Mouse (Mus musculus) spleen, postnatal 14 days (tissue): ENCODE measurements around the gene Olfr598.
"Not testable (repeated sequence)": the region's sequence is repeated elsewhere in the genome, so short reads cannot be mapped to it uniquely, and the experiment has no call there.

Source experiments
- DNase-seq, 2 experiments: peaks; one replicate each; pipeline ENCODE4 v3.0.0; 2021 to 2022; ENCODE audit warnings: low spot score in 2 of 2

Olfr598 gene

DNA sequence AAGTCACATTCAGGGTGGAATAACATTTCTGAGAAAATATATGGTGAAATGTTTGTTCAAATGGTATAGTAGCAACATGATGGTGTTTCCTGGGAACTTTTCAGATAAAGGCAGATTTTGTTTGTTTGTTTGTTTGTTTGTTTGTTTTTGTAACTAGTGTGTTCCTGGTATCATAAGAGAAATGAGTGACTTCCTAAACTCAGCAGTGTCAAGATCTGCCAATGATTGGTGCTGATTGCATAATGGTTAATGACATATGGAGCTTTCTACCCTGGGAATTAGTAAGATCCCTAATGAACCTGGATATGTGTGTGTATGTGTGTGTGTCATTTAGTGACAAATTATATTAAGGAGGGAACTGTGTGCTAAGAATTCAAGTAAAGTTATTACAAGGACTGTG is at the start of gene Olfr598:
Olfr598 (plus strand) TSS at position 301 of the 400 bp plus-strand sequence.
- DNase-seq, result no peak

DNA sequence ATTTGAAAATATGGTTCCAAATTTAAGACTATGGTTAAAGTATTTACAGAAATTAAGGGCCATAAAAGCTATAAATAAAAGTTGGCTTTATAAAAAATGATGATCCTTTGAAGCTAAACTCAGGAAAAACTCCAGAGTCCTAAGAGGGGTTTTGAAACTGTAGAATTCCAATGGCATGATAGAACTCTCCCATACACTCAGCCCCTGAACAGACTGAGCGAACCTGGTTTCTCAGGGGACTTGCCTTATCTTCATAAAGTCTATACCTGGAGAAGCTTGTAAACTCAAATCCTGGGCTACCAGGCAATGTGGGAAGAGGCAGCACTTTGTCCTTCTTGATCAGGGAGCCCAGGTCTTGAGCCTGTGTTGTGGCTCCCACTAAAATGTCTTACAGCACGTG is 18.0 kb upstream of the Olfr598 start, which contains the start of gene Olfr596:
Olfr596 (plus strand) TSS at position 301 of the 400 bp plus-strand sequence.
- DNase-seq, result not testable (repeated sequence)

DNA sequence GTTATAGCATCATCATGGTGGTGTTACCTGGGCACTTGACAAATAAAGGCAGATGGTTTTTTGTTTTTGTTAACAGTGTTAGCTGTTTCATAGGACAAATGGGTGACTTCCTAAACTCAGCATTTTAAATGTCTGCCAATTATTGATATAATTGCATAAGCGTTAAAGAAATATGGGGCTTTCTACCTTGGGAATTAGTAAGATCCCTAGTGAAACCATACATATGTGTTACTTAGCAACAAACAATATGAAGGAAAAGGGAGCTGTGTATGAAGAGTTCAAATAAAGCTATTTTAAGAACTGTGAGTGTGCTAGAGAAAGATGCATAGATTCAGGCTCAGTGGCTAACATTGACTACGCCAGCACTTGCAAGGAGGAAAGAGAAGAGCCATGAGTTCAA is 7.4 kb upstream of the Olfr598 start, which contains the start of gene Olfr597:
Olfr597 (plus strand) TSS at position 301 of the 400 bp plus-strand sequence.
- DNase-seq, result not testable (repeated sequence)

DNA sequence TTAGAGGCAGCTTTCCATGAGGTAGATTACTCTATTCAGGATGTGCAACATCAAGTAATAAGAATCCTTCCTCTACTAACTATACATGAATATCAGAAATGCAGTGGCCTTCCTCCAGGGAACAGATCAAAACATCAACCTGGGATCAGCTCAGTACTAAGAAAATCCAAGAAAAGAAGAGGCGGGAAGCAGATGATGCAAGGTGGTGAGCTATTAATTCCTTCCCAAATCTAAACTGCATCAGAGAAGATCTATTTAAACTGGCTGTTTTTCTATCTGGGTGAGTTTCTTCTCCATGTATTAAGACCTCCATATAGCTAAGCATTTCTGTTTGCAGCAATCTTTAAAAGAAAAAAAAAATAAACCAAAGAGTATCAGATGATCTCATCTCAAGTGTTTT is 12.2 kb downstream of the Olfr598 start, which contains the start of gene Olfr599:
Olfr599 (plus strand) TSS at position 301 of the 400 bp plus-strand sequence.
- DNase-seq, result no peak

DNA sequence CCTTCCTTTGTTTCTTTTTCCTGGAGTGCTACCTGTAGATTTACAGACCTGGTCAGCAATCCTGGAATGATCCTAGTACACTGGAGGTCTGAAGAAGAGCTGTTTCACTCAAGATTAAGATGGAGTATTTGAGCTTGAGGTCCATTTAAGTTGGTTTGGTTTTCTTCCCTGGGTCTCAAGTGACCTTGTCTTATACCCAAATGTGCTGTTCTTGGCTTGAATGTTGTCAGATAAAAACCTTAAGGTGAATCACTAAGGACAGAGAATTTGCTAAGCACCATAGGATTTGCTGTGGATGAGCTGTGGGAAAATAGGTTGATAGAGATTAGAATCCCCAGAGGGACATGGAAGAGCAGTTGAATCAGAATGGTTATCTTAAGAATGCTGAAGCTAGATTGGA is 26.2 kb downstream of the Olfr598 start, which contains the start of gene Olfr600:
Olfr600 (minus strand) TSS at position 101 of the 400 bp plus-strand sequence.
- DNase-seq, result no peak

DNA sequence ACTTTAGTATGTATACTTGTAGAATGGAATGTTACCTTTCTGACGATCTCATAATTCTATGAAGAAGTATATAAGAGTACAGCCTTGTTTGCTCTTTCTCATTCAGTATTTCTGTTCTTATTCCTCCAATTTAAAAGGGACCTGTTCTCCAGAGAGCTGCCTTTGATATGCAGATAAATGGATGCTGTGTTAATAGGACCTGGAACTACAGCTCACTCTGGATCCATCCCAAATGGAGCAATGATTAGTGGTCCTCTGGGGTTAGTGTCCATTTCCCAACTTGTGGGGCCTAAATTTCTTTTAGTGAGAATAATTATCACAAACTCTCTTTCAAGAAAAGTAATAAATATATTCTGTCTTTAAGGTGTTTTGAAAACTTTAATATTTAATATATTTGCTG is 39.2 kb downstream of the Olfr598 start, which contains the start of gene Olfr601:
Olfr601 (minus strand) TSS at position 101 of the 400 bp plus-strand sequence.
- no peak for DNase-seq
